Mouse (Mus musculus): ENCODE measurements around the gene H2-M1. TPM values are rescaled to one million over a fixed set of nuclear protein-coding genes. Genes with fewer than 3 reads are reported as not detected.

The H2-M1 gene
- not detected for polyA plus RNA-seq (2017; shearing (Covaris generic))

GRCm38 (mm10) chr17:36672119-36672518 is at the start of gene H2-M1:
TSS of gene H2-M1 (minus strand) at chr17:36672219.

GRCm38 (mm10) chr17:36642566-36642965 is 29.5 kb downstream of the H2-M1 start, which contains the start of gene H2-M9:
TSS of gene H2-M9 (minus strand) at chr17:36642666.

Other genes starting within 250 kb of the H2-M1 start
- not detected for gene H2-M10.4, start 209.9 kb downstream of the H2-M1 start, polyA plus RNA-seq (2017; shearing (Covaris generic))
- gene H2-M11, start 125.1 kb downstream of the H2-M1 start, polyA plus RNA-seq (2017; shearing (Covaris generic)), result not detected
- gene H2-M9, start 29.6 kb downstream of the H2-M1 start, polyA plus RNA-seq (2017; shearing (Covaris generic)), result not detected
- gene H2-M10.5, start 100.7 kb upstream of the H2-M1 start, polyA plus RNA-seq (2017; shearing (Covaris generic)), result not detected
- gene H2-M10.6, start 140.0 kb upstream of the H2-M1 start, polyA plus RNA-seq (2017; shearing (Covaris generic)), result not detected
- gene Trim26, start 164.9 kb upstream of the H2-M1 start, polyA plus RNA-seq (2017; shearing (Covaris generic)), result 133 TPM
- gene Trim15, start 195.0 kb upstream of the H2-M1 start, polyA plus RNA-seq (2017; shearing (Covaris generic)), result 0.43 TPM
- gene Trim10, start 197.4 kb upstream of the H2-M1 start, polyA plus RNA-seq (2017; shearing (Covaris generic)), result 0.07 TPM
- not detected for gene Trim40, start 217.9 kb upstream of the H2-M1 start, polyA plus RNA-seq (2017; shearing (Covaris generic))
- gene Trim31, start 225.9 kb upstream of the H2-M1 start, polyA plus RNA-seq (2017; shearing (Covaris generic)), result not detected